Mouse (Mus musculus) heart, embryonic 13.5 days (tissue): ENCODE measurements around the gene Gm17268. TPM values are rescaled to one million over a fixed set of nuclear protein-coding genes. Genes with fewer than 3 reads are reported as not detected.

Experiments
- ATAC-seq: fragments of 200-750 bp; cut with Nextera tagmentation; 2 replicates; pipeline ENCODE4 v1.8.0; 2017; ENCODE audit warnings: moderate TSS enrichment; ENCODE audit not compliant: insufficient number of reproducible peaks, low FRiP score, low TSS enrichment; ENCODE audit errors: extremely low read depth
- H3K27ac ChIP-seq: fragments of 300-500 bp; sonication (generic); replicated peaks from 2 replicates; pipeline ENCODE4 v1.5.1; 2015; ENCODE audit warnings: moderate library complexity, mild to moderate bottlenecking, inconsistent platforms
- H3K27me3 ChIP-seq: fragments of 300-500 bp; sonication (generic); replicated peaks from 2 replicates; pipeline ENCODE4 v1.6.1; 2015; ENCODE audit warnings: mild to moderate bottlenecking, inconsistent platforms
- H3K36me3 ChIP-seq: fragments of 300-500 bp; sonication (generic); 2 replicates; pipeline ENCODE4 v1.6.1; 2015; ENCODE audit warnings: mild to moderate bottlenecking, inconsistent platforms
- H3K4me1 ChIP-seq: fragments of 300-500 bp; sonication (generic); 2 replicates; pipeline ENCODE4 v1.6.1; 2015; ENCODE audit warnings: inconsistent platforms
- H3K4me2 ChIP-seq: fragments of 300-500 bp; sonication (generic); 2 replicates; pipeline ENCODE4 v1.6.1; 2015; ENCODE audit warnings: inconsistent platforms, mild to moderate bottlenecking, moderate library complexity
- H3K4me3 ChIP-seq: fragments of 300-500 bp; sonication (generic); 2 replicates; pipeline ENCODE4 v1.5.1; 2015; ENCODE audit warnings: moderate library complexity, mild to moderate bottlenecking, inconsistent platforms
- H3K9ac ChIP-seq: fragments of 300-500 bp; sonication (generic); 2 replicates; pipeline ENCODE4 v1.6.1; 2015; ENCODE audit warnings: inconsistent platforms, mild to moderate bottlenecking, moderate library complexity
- H3K9me3 ChIP-seq: fragments of 300-500 bp; sonication (generic); 2 replicates; pipeline ENCODE4 v1.6.1; 2016; ENCODE audit warnings: inconsistent platforms
- WGBS: fragments of 180-500 bp; shearing (Covaris S2); methylation state at CpG from one replicate; pipeline ENCODE4 v1.1.7; 2015; ENCODE audit warnings: mixed read lengths; 5-methylcytosine and 5-hydroxymethylcytosine counted together
- polyA plus RNA-seq: library from polyadenylated mRNA; unstranded; fragments of >200 nt; fragmentation: Nextera tagmentation; extraction: Ambion mirVana; gene quantifications from 2 replicates; pipeline ENCODE4 v1.2.1, GENCODE M21; 2015

Gm17268 gene
- not detected in 2 replicates for polyA plus RNA-seq

GRCm38 (mm10) chr11:82038535-82038934, at the start of gene Gm17268:
Gene Gm17268 (minus strand): TSS chr11:82038562.
- no peak for ATAC-seq

DNA sequence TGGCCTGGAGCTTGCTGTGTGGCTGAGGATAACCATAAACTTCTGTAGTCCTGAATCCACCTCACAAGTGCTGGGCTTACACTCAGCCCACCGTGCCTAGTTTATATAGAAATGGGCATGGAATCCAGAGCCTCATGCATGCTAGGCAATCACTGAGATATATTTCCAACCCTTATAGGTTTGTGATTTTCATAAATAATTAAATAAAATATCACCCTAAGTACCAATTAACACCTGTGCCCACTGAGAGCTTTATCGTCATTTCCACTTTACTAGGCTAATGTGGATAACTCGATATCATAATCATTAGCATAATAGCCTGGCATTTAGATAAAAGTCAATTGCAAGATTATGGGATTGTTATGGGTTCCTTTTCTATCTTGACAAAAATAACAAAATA, 46.0 kb upstream of the Gm17268 start:
- ATAC-seq, result no peak
- no peak overlapping the region for H3K27ac ChIP-seq
- H3K4me3 ChIP-seq, result no peak overlapping the region
- no peaks in the 10 kb centered on the region for H3K4me1 ChIP-seq
- no peaks in the 10 kb centered on the region for H3K36me3 ChIP-seq
- no peaks in the 10 kb centered on the region for H3K9me3 ChIP-seq
- no peak overlapping the region for H3K9ac ChIP-seq
- WGBS, result 83% methylated on average over 3 of the region's 3 CpGs
- H3K4me2 ChIP-seq, result no peak overlapping the region
- no peaks in the 10 kb centered on the region for H3K27me3 ChIP-seq

More at GRCm38 (mm10) chr11:82038535-82038934, at the start of gene Gm17268:
- H3K9ac ChIP-seq, result no peak within 1 kb of the TSS
- peaks cover 35% of the 10 kb centered on the region for H3K4me1 ChIP-seq
- H3K27ac ChIP-seq, result peak within 1 kb of the TSS; percentile 16; the same call in 1 of the 2 replicates
- no peak within 1 kb of the TSS for H3K4me3 ChIP-seq
- WGBS, result 13% methylated on average over 2 of the region's 2 CpGs
- no peaks in the 10 kb centered on the region for H3K36me3 ChIP-seq
- no peak within 1 kb of the TSS for H3K4me2 ChIP-seq
- H3K9me3 ChIP-seq, result no peaks in the 10 kb centered on the region
- H3K27me3 ChIP-seq, result no peaks in the 10 kb centered on the region

GRCm38 (mm10) chr11:82080865-82081264, 42.5 kb upstream of the Gm17268 start:
- 56% methylated on average over 3 of the region's 3 CpGs for WGBS
- H3K36me3 ChIP-seq, result no peaks in the 10 kb centered on the region
- no peak for ATAC-seq
- no peak overlapping the region for H3K4me2 ChIP-seq
- no peak overlapping the region for H3K27ac ChIP-seq
- no peaks in the 10 kb centered on the region for H3K9me3 ChIP-seq
- no peaks in the 10 kb centered on the region for H3K4me1 ChIP-seq
- no peak overlapping the region for H3K9ac ChIP-seq
- H3K4me3 ChIP-seq, result no peak overlapping the region
- no peaks in the 10 kb centered on the region for H3K27me3 ChIP-seq

GRCm38 (mm10) chr11:82078136-82078730, 39.9 kb upstream of the Gm17268 start:
- Histone ChIP-seq H3K9me3 (peaks cover 6% of the 10 kb centered on the region; the same call in 1 of the 2 replicates), H3K4me1 (no peaks in the 10 kb centered on the region), H3K27me3 (no peaks in the 10 kb centered on the region), H3K27ac (no peak overlapping the region), H3K4me3 (no peak overlapping the region), H3K36me3 (no peaks in the 10 kb centered on the region), H3K4me2 (no peak overlapping the region), H3K9ac (no peak overlapping the region)
- no peak for ATAC-seq

GRCm38 (mm10) chr11:82077031-82077430, 38.7 kb upstream of the Gm17268 start:
- Histone ChIP-seq H3K4me3 (no peak overlapping the region), H3K4me2 (no peak overlapping the region), H3K36me3 (no peaks in the 10 kb centered on the region), H3K27me3 (no peaks in the 10 kb centered on the region), H3K4me1 (no peaks in the 10 kb centered on the region), H3K9me3 (peaks cover 6% of the 10 kb centered on the region; the same call in 1 of the 2 replicates), H3K9ac (no peak overlapping the region), H3K27ac (no peak overlapping the region)
- 61% methylated on average over 3 of the region's 3 CpGs for WGBS
- no peak for ATAC-seq

- H3K9me3 ChIP-seq, result peaks cover 6% of the 10 kb centered on the region; the same call in 1 of the 2 replicates
- no peak overlapping the region for H3K9ac ChIP-seq
- H3K4me3 ChIP-seq, result no peak overlapping the region
- ATAC-seq, result no peak
- 73% methylated on average over 3 of the region's 3 CpGs for WGBS
- H3K4me2 ChIP-seq, result no peak overlapping the region
- H3K27me3 ChIP-seq, result no peaks in the 10 kb centered on the region
- no peak overlapping the region for H3K27ac ChIP-seq
- H3K36me3 ChIP-seq, result no peaks in the 10 kb centered on the region
- no peaks in the 10 kb centered on the region for H3K4me1 ChIP-seq
Observed at GRCm38 (mm10) chr11:82073686-82074085, 35.3 kb upstream of the Gm17268 start.

DNA sequence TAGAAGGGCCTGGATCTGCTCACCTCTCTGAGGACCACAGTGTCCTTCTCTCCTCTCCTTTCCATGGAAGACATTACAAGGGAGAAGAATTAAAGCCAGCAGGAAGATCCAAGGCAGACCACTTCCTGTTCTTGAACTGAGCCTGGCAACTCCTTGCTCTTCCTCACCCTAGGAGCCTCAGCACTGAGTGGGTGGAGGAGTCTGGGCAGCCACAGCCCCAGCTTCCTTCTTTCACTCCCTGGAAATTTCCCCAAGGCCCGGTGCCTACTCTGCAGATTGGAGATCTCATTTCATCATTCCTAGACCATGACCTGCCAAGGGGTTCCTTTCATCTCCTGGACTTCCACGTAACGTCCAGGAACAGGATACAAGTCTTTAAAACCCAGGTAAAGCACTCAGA, 34.6 kb upstream of the Gm17268 start:
- H3K9ac ChIP-seq, result no peak overlapping the region
- H3K36me3 ChIP-seq, result no peaks in the 10 kb centered on the region
- no peak overlapping the region for H3K4me3 ChIP-seq
- H3K4me1 ChIP-seq, result no peaks in the 10 kb centered on the region
- peaks cover 6% of the 10 kb centered on the region; the same call in 1 of the 2 replicates for H3K9me3 ChIP-seq
- no peak overlapping the region for H3K4me2 ChIP-seq
- no peak overlapping the region for H3K27ac ChIP-seq
- H3K27me3 ChIP-seq, result no peaks in the 10 kb centered on the region
- WGBS, result 64% methylated on average over 3 of the region's 3 CpGs
- ATAC-seq, result no peak

DNA sequence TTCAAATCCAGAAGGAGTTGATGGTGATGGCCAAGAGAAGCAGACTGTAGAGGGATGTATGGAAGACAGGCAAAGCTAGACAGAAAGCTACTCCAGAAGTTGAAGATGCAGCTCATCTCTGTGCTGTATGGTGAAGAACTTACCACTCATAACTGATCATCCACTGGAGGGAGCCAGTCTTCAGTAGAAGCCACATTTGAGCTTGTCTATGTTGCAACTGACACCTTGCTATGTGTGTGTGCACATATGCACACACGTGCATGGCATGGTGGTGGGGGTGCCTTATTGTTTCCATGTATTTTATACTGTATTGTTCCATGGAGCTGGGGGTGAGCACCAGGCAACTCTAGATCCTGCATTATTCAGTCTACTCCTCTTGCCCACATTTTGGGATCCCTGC, 34.0 kb upstream of the Gm17268 start:
- no peak for ATAC-seq
- H3K9ac ChIP-seq, result no peak overlapping the region

DNA sequence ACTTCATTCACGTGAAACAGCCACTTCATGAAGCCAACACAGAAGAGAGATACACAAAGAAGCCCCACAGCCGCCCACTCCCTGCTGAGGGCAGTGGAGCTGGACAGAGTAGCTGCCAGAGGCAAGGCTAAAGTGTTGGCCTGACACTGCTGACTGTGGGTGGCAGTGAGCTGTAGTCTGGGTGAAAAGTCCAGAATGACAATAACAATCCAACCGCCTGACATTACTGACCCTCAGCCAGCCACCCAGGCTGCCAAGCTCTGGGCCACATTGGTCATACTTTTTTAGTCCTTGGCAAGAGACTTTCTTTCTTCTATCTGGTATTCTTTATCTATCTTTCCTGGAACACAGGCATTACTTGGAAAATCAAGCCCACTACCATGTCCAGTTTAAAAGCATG, 32.7 kb upstream of the Gm17268 start:
- no peaks in the 10 kb centered on the region for H3K36me3 ChIP-seq
- no peaks in the 10 kb centered on the region for H3K4me1 ChIP-seq
- no peak overlapping the region for H3K4me2 ChIP-seq
- H3K27me3 ChIP-seq, result no peaks in the 10 kb centered on the region
- H3K4me3 ChIP-seq, result no peak overlapping the region
- no peak overlapping the region for H3K9ac ChIP-seq
- H3K27ac ChIP-seq, result no peak overlapping the region
- no peak for ATAC-seq
- 74% methylated on average over 3 of the region's 3 CpGs for WGBS
- peaks cover 6% of the 10 kb centered on the region; the same call in 1 of the 2 replicates for H3K9me3 ChIP-seq

More for the DNA sequence above, 34.0 kb upstream of the Gm17268 start:
- WGBS, result 66% methylated on average over 1 of the region's 1 CpGs
- no peak overlapping the region for H3K4me3 ChIP-seq
- H3K4me2 ChIP-seq, result no peak overlapping the region
- no peaks in the 10 kb centered on the region for H3K36me3 ChIP-seq
- H3K27ac ChIP-seq, result no peak overlapping the region
- no peaks in the 10 kb centered on the region for H3K27me3 ChIP-seq
- no peaks in the 10 kb centered on the region for H3K4me1 ChIP-seq
- H3K9me3 ChIP-seq, result peaks cover 6% of the 10 kb centered on the region; the same call in 1 of the 2 replicates

- Histone ChIP-seq H3K4me3 (no peak overlapping the region), H3K9me3 (no peaks in the 10 kb centered on the region), H3K4me2 (no peak overlapping the region), H3K4me1 (no peaks in the 10 kb centered on the region), H3K27me3 (no peaks in the 10 kb centered on the region), H3K9ac (no peak overlapping the region), H3K36me3 (no peaks in the 10 kb centered on the region), H3K27ac (no peak overlapping the region)
- 65% methylated on average over 7 of the region's 7 CpGs for WGBS
- no peak for ATAC-seq
Observed at GRCm38 (mm10) chr11:82066953-82067571, 28.7 kb upstream of the Gm17268 start.

DNA sequence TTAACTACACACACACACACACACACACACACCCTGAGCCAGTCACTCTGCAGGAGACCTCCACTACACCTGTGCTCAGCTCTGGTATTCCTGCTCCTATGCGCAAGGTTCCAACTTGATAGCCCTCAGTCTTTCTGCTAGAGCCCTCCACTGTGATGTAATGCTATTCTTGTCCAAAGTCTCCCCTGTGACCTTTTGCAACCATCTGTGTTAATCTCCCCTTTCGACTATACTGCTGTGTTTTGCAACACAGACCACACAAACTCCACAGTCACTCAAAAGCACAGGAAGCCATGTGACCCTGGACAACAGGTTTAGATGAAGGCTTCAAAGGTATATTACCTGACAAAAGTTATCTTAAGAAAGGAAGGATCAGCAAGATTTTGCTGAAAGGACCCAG, 25.1 kb upstream of the Gm17268 start:
- 73% methylated on average over 2 of the region's 2 CpGs for WGBS
- H3K9ac ChIP-seq, result no peak overlapping the region
- H3K4me2 ChIP-seq, result no peak overlapping the region
- 0 out of 2 replicates have a peak, but pooled peaks cover 2% of the 10 kb centered on the region for H3K27me3 ChIP-seq
- H3K9me3 ChIP-seq, result no peaks in the 10 kb centered on the region
- ATAC-seq, result no peak
- H3K4me1 ChIP-seq, result no peaks in the 10 kb centered on the region
- no peak overlapping the region for H3K4me3 ChIP-seq
- no peaks in the 10 kb centered on the region for H3K36me3 ChIP-seq
- H3K27ac ChIP-seq, result no peak overlapping the region

DNA sequence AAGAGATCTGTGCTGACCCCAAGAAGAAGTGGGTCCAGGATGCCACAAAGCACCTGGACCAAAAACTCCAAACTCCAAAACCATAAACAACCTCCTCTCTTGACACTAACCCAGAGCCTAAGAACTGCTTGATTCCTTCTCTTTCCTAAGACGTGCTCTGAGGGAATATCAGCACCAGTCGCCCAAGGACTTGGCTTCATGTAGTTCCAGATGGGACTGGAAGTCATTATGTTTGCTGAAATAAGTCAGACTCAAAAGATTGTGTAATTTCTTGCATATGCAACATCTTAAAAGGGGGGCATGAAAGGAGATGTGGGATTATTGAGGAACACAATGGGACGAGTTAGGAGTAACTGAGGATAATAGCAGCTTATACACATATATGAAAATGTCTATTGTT, 23.9 kb upstream of the Gm17268 start:
- Histone ChIP-seq H3K27me3 (0 out of 2 replicates have a peak, but pooled peaks cover 12% of the 10 kb centered on the region), H3K4me1 (no peaks in the 10 kb centered on the region), H3K9ac (no peak overlapping the region), H3K27ac (no peak overlapping the region), H3K4me3 (no peak overlapping the region), H3K36me3 (no peaks in the 10 kb centered on the region), H3K9me3 (no peaks in the 10 kb centered on the region), H3K4me2 (no peak overlapping the region)
- ATAC-seq, result no peak
- 65% methylated on average over 3 of the region's 3 CpGs for whole genome bisulfite sequencing
